Mouse (Mus musculus) central nervous system, embryonic 11.5 days (tissue): ENCODE measurements around the gene Gm6588. TPM values are rescaled to one million over a fixed set of nuclear protein-coding genes. Genes with fewer than 3 reads are reported as not detected.

Experiments used
- polyA plus RNA-seq: library from polyadenylated mRNA; depleted of rRNA; stranded (reverse); fragments of >200 nt; gene quantifications from 2 replicates; pipeline ENCODE4 v1.2.3, GENCODE M21; 2012; rRNA removed

The Gm6588 gene
- not detected in 2 replicates for polyA plus RNA-seq

DNA sequence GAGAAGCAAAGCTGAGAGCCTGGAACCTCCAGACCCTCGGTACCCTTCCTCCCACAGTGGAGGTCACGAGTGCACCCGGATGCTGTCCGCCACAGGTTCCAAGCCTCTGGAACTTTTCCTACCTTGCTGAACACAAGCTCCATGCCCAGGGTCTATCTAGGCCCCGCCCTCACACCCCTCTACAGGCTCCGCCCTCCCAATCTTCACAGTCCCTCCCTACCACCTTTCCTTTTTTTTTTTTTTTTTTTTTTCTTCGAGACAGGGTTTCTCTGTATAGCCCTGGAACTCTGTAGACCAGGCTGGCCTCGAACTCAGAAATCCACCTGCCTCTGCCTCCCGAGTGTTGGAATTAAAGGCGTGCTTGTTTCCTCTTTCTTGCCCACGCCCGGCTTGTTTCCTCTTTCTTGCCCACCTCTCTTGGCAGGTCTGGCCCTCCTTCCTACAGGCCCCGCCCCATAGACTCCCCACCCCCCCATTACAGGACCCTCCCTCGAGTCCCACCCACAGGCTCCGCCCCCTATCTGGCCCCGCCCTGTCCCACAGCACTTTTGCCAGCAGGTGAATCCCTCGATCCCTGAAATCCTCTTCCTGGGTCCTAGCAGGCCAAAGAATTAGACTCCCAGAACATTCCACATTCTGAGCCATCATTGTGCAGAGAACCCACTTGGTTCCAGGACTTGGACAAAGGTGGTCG is at the start of gene Gm6588:
Gene Gm6588, plus strand, starts transcription at position 680 of the 694 bp plus-strand sequence.

Other genes with a start within 250 kb of the Gm6588 start
- gene Cryba4, start 196.9 kb upstream of the Gm6588 start, polyA plus RNA-seq, result 1.0 and 1.4 TPM in 2 replicates
- gene Crybb1, start 193.6 kb upstream of the Gm6588 start, polyA plus RNA-seq, result 0.19 and 0.83 TPM in 2 replicates
- 25.0 and 26.8 TPM in 2 replicates for gene Tpst2, start 172.7 kb upstream of the Gm6588 start, polyA plus RNA-seq
- 32.7 and 35.8 TPM in 2 replicates for gene Tfip11, start 123.1 kb upstream of the Gm6588 start, polyA plus RNA-seq
- gene Srrd, start 106.4 kb upstream of the Gm6588 start, polyA plus RNA-seq, result 45.6 and 55.0 TPM in 2 replicates
- 37.1 and 42.4 TPM in 2 replicates for gene Hps4, start 106.3 kb upstream of the Gm6588 start, polyA plus RNA-seq
- not detected in 2 replicates for gene Gm6583, start 93.4 kb upstream of the Gm6588 start, polyA plus RNA-seq
- 35.4 and 47.5 TPM in 2 replicates for gene Asphd2, start 54.6 kb upstream of the Gm6588 start, polyA plus RNA-seq
- 6.8 and 7.0 TPM in 2 replicates for gene Sez6l, start 127.8 kb downstream of the Gm6588 start, polyA plus RNA-seq